Mouse (Mus musculus): ENCODE measurements around the gene Glra2.

Glra2 gene

DNA sequence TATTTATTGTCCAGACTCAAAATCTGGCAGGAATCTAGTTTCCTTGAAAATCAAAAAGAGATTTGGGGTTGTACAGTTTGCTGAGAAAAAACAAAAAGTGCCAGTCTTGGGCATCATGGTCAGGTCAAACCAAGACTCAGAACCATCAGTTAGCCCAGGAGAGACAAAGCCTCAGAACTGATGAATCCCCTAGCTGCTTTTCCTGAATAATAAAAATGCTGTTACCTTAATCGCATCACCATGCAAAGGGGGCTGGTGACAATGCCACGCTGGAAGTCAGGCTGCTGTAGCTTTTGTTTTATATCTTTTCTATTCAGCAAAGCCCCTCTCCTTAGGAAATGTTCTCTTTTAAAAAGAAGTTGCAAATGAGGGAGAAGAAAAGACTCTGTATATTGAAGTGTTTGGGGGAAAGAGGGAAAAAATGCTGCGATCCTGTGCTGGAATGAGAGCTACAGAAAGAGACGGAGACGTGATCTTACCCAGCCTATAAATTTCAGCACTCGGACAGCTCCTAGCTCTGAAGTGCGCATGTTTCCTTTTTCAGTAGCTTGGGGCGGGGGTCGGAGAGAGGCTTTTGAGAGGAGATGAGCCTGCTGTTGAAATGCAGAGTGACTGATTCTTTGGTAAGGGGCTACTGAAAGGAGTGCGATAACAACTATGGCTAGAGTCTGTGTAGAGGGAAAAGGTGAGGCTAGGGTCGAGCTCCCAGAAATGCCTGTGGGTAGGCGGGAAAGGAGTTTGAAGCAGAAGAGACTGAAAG is at the start of gene Glra2:
Gene Glra2, minus strand, starts transcription at position 455 of the 760 bp plus-strand sequence.
- no peak for TF ChIP-seq GATA4 (IDR thresholded peaks at IDR 0.05; ENCODE audit: insufficient replicate concordance, low read length)

DNA sequence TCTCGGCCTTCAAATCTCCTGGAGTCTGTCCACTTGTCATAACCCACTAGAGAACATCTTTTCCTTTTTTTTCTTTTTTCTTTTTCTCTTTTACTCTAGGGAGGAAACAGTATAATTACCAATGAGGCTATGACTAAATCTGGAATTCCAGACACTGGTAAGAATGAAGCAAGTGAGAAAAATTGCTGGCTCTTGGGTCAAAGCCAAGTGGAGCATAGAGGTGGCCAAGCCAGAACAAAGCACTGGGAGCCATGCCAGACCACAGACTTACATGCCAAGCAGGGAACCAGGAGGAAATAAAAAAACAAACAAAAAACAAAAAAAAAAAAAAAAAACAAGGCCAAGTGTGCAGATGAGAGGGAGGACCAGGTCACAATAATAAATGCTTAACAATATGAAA is 35.6 kb upstream of the Glra2 start:
- TF ChIP-seq GATA4 (IDR thresholded peaks at IDR 0.05; ENCODE audit: insufficient replicate concordance, low read length) = no peak

DNA sequence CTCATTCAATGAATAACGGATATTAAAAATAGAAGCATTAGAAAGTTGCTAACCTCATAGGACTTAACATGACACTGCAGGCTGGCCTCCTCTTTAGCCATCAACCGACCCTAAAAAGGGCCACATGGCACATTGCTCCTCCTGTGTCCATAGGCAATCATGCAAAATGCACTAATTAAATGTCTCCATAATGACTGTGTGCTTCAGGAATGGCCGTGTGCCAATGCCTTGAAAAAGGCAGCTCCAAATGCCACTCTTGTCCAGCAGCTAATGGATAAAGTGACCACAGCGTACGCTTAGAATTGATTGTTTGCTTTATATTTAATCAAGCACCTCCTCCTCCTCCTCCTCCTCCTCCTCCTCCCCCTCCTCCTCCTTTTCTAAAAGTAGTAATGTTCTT is 17.4 kb upstream of the Glra2 start:
- TF ChIP-seq GATA4 (IDR thresholded peaks at IDR 0.05; ENCODE audit: insufficient replicate concordance, low read length) = no peak

DNA sequence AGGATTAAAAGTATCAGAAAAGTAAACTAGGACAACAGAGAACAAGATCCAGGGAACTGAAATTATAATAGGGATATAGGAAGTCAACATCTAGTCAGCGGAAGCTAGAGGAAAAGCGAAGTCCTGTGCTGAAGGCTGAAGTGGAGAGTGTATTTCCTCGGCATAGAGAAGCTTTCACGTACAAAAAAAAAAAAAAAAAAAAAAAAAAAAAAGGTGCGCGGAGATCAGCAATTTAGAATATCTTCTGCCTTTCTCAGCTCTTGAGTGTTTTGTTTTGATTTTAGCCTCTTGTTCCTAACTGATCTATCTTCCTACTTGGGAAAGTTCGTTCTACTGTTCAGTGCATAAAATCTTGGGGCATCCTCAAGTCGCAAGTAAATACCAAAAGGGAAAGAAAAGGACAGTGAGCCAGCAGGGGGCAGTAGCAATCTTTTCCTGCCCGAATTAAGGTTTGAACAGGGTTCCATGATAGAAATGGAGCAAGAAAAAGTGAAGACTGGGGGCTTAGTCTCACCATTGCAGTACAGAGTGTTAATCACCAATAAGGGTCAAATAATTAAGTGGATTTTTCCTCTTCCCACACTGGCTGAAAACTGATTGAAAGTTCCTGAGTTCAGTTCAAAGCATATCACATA is 623 bp upstream of the Glra2 start:
- TF ChIP-seq GATA4 (IDR thresholded peaks at IDR 0.05; ENCODE audit: insufficient replicate concordance, low read length) = no peak

DNA sequence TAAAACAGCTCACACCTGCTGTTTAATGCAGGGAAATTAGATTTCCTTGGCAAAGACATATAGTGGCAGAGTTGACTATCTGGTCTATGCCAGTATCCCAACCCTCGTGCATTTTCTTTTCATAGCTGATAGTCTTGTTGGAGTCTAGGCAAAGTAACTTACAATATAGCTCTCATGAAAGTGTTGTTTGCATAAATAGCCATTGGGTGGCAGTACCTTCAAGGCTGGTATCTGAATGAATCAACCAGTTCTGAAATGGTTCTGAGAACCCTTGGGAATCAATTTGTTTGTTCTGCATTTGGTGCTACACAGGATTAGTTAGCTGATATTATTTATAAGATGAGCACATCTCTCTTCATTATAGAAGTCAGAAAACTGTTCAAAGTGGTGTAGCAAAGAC is 133.6 kb downstream of the Glra2 start:
- no peak for TF ChIP-seq GATA4 (IDR thresholded peaks at IDR 0.05; ENCODE audit: insufficient replicate concordance, low read length)

DNA sequence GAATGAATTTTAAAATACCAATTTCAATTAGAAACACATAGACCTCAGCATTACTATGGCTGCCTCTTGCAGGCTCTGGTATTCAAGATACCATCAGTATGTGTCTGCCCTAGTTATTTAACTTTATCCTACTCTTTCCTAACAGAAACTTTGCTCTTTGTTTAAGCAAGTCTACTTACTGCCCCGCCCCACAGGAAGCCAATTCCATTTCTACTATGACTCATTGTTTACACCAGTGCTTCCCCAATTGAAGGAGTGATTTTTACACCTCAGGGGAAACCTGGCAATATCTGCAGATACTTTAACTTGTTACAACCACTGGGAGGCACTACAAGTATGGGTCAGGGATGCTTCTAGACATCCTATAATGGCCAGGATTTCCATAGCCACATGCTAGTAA is 136.0 kb downstream of the Glra2 start:
- TF ChIP-seq GATA4 (IDR thresholded peaks at IDR 0.05; ENCODE audit: insufficient replicate concordance, low read length) = no peak

DNA sequence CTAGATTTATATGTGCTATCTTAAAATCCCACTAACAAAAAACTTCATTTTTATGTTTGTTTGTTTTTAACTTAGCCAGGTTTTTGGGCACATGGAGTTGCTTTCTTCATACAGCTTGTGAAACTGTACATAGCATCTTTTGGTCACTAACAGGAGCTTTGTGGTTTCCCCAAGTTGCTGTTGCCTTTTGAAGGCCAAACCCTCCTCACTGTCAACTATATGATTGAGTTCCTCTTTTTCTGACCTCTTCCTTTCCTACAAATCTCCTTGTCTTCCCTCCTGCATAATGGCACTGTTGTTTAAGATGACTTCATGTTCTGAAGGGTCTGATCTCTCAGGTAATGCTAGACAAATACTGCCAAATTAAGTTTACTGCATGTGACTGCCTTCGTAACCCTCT is 170.6 kb downstream of the Glra2 start:
- TF ChIP-seq GATA4 (IDR thresholded peaks at IDR 0.05; ENCODE audit: insufficient replicate concordance, low read length) = no peak

DNA sequence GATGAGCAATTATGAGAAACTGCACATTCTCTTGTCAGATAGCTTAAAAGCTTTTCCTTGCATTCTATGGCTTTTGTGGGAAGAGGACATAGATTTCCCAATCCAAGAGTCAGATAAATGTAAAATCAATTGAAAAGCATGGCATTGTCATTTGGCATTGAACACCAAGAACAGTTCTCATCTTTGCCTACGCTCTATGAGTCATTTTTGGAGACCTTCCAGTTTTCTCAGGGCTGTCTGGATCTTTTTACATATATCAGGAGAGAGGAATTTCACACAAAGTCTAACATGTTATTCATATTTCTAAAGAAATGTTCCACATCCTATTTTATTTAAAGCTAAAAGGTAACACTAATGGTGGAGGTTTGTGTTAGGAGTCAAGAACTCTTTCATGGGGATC is 223.0 kb downstream of the Glra2 start:
- TF ChIP-seq GATA4 (IDR thresholded peaks at IDR 0.05; ENCODE audit: insufficient replicate concordance, low read length) = no peak

Measured in liver, adult (tissue).